Mouse (Mus musculus) CD4-positive, CD25-positive, alpha-beta regulatory T cell, adult 4 months (primary cell): ENCODE data around the gene Gm15319. TPM values are rescaled to one million over a fixed set of nuclear protein-coding genes. Genes with fewer than 3 reads are reported as not detected.
"Not testable (repeated sequence)": the region's sequence is repeated elsewhere in the genome, so short reads cannot be mapped to it uniquely, and the experiment has no call there.

Experiments
- ATAC-seq: one replicate; pipeline ENCODE4 v1.8.0; 2017
- polyA plus RNA-seq, 2 experiments: library from polyadenylated mRNA; unstranded; fragments of 100-300 nt; shearing (Covaris generic); gene quantifications; one replicate each; pipeline ENCODE4 v1.2.1; 2017

Gm15319 gene
- polyA plus RNA-seq, 2 experiments from 2014 or later, result not detected

- peak; percentile 95 for ATAC-seq
Measured at GRCm38 (mm10) chr8:20296803-20297702, 66.0 kb downstream of the Gm15319 start.

GRCm38 (mm10) chr8:20295881-20296280 lies 67.1 kb downstream of the Gm15319 start:
- not testable (repeated sequence) for ATAC-seq

- not testable (repeated sequence) for ATAC-seq
Measured at GRCm38 (mm10) chr8:20294826-20295225, 68.2 kb downstream of the Gm15319 start.

- ATAC-seq, result not testable (repeated sequence)
Measured at GRCm38 (mm10) chr8:20293966-20294365, 69.0 kb downstream of the Gm15319 start.

- ATAC-seq, result not testable (repeated sequence)
Measured at GRCm38 (mm10) chr8:20290015-20290414, 73.0 kb downstream of the Gm15319 start.

GRCm38 (mm10) chr8:20288878-20289277 lies 74.1 kb downstream of the Gm15319 start:
- not testable (repeated sequence) for ATAC-seq

- ATAC-seq, result not testable (repeated sequence)
Measured at GRCm38 (mm10) chr8:20287706-20288105, 75.3 kb downstream of the Gm15319 start.
